Mouse (Mus musculus): ENCODE results near the gene Myod1. TPM values are rescaled to one million over a fixed set of nuclear protein-coding genes. Genes with fewer than 3 reads are reported as not detected.
A peak's percentile ranks its signal among the peaks of the same experiment; 100 is the strongest.

The Myod1 gene
- total RNA-seq, 2 experiments from 2014 or later: 0.18 TPM; not detected in 1

DNA sequence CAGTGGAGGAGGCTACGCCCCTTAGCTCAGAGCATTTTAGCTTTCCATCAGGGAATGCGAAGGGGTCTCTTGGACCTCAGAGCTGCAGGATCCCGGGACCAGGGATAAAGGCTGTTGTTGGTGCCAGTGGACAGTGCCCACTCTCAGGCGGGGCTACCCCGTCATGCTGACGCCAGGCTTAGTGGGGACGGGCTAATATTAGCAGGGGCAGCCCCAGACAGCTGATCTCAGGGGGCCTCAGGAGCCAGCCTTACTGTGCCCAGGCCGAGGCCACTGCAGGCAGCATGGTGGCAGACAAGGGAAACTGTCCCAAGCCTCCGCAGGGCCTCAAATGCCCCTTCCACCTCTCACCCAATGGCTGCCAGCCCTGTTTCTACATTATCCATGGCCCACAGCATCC, 32.3 kb downstream of the Myod1 start:
- intact Hi-C loops (cut with DNase I): no loop called here
- DNase-seq (ENCODE audit: low spot score in 2 of 2): no peak

DNA sequence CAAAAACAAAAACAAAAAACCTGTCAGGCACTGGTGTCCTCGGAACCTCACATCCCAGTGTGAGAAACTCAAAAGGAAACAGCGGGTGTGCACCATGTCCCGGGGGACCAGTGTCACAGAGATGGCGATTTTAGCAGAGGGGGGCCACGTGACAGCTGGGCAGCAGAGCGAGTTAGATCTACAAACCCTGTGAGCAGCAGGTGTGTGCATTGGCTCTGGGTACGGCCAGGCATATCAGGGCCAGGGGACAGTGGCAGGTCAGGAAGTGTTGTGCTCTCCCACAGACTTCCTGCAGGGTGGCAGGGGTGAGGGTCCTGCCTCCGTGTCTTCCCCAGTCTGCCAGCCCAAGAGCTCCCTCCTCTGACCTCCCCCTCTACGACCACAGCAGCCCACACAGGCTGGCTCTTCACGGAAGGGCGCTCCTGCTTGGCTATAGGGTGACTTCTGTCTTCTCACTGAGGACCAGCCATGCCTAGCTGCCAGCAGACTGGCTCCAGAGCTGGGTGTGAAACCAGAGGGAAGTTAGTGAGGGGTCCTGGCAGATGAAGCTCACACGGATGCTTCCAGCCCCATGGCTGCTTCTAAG, 33.0 kb downstream of the Myod1 start:
- no peak for DNase-seq (ENCODE audit: low spot score in 2 of 2)
- intact Hi-C loops (cut with DNase I): no loop called here

- intact Hi-C loops (cut with DNase I): no loop called here
Measured at GRCm38 (mm10) chr7:46410727-46411126, 34.5 kb downstream of the Myod1 start.

DNA sequence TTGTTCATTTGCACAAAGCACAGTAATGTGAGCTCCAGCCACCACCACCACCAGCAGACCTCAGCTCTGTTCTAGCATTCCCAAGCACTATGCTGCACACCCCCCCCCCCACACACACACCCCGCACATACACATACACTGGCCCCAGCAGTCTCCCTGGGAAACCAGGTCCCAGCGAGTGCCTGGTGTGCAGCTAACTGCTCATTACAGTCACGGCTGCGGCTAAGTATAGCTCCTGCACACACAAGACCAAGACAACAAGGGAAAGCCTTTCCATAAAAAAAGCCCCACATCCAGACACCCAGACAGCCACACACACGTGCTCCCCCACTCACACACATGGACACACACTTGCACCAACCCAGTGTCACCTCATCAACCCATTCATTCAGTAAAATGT, 36.5 kb downstream of the Myod1 start:
- intact Hi-C loops (cut with DNase I): no loop called here
- peak; percentile 54 to 73 for DNase-seq (ENCODE audit: low spot score in 2 of 2)

More at GRCm38 (mm10) chr7:46410727-46411126, 34.5 kb downstream of the Myod1 start:
- no peak for DNase-seq (ENCODE audit: low spot score in 2 of 2)

DNA sequence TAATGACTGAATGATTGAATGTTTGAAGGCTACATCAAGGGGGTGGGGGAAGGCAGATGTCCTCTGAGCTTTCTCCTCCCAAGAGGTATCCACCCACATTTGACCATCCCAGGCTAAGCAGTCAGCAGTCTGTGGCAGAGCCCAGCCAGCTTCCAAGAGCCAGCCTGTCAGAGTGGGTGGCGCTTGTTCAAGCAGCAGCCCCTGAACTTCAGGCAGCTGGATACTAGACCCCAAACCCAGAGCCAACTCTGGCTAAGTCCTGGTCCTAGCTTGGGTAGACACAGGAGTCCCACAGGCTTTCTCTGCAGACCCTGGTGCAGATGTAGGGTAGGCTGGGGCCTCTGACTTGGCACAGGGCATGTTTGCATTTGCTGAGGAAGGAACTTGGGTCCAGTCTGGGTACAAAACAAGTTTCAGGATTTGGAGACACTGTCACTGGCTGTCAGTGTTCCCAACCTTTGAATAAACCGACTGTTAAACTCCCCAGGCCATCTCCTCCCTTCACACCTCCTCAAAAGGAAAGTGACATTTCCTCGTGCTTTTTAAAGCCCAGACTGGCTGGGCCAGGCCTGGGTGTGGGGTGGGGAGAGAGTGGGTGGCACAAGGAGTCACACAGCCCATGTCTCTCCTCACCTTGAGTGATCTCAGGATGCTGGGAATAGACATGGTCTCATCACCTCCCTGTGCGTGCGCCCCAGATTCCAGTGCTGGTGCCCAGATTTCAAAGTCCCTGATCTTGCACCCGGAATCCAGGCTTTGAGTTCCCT, 37.9 kb downstream of the Myod1 start:
- peak in 1 of 2 experiments; percentile 60 for DNase-seq (ENCODE audit: low spot score in 2 of 2)
- intact Hi-C loops (cut with DNase I): loop anchor here (2.0 kb wide), 1 partner anchor 13 kb away; no protein-coding TSS in a partner anchor

- intact Hi-C loops (cut with DNase I): loop anchor here (2.0 kb wide), 1 partner anchor 15 kb away; no protein-coding TSS in a partner anchor
- DNase-seq (ENCODE audit: low spot score in 2 of 2): peak in 1 of 2 experiments; percentile 75
Measured at GRCm38 (mm10) chr7:46415818-46416425, 39.6 kb downstream of the Myod1 start.

- DNase-seq (ENCODE audit: low spot score in 2 of 2): no peak
- intact Hi-C loops (cut with DNase I): no loop called here
Measured at GRCm38 (mm10) chr7:46417467-46417866, 41.2 kb downstream of the Myod1 start.

DNA sequence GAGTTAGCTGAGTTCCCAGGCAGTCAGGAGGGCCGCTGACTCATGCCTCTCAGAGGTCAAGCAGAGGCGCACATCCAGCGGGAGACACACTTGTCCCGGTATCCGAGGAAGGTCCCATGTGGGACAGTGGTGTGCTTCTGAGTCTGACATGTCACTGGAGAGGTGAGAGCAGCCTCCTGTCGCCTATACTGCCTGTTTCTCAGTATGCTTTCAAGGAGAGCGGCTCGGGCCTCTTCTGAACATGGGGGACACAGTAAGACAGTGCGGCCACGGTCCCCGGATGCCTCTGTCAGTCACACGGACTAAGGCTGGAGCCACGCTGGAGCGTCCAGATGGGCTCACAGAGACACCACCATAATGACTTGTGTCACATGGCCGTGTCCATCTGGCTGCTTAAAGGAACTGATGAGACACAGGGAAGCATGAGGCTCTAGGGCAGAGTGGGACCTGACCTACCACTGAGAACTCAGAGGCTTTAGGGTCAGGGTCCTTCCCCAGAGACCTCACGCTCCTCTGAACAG, 41.9 kb downstream of the Myod1 start:
- peak in 1 of 2 experiments; percentile 26 for DNase-seq (ENCODE audit: low spot score in 2 of 2)
- intact Hi-C loops (cut with DNase I): no loop called here

- DNase-seq (ENCODE audit: low spot score in 2 of 2): peak; percentile 56 to 76
- intact Hi-C loops (cut with DNase I): no loop called here
Measured at GRCm38 (mm10) chr7:46421535-46421934, 45.3 kb downstream of the Myod1 start.

- DNase-seq (ENCODE audit: low spot score in 2 of 2): peak; percentile 54 to 83
- intact Hi-C loops (cut with DNase I): loop anchor here (2.0 kb wide), 1 partner anchor 25 kb away; the partner anchor contains the start of gene Kcnc1
Measured at GRCm38 (mm10) chr7:46422052-46422763, 45.9 kb downstream of the Myod1 start.

GRCm38 (mm10) chr7:46422764-46423412, 46.6 kb downstream of the Myod1 start:
- intact Hi-C loops (cut with DNase I): loop anchor here (2.0 kb wide), 1 partner anchor 26 kb away; the partner anchor contains the start of gene Kcnc1
- DNase-seq (ENCODE audit: low spot score in 2 of 2): peak; percentile 73 to 89

DNA sequence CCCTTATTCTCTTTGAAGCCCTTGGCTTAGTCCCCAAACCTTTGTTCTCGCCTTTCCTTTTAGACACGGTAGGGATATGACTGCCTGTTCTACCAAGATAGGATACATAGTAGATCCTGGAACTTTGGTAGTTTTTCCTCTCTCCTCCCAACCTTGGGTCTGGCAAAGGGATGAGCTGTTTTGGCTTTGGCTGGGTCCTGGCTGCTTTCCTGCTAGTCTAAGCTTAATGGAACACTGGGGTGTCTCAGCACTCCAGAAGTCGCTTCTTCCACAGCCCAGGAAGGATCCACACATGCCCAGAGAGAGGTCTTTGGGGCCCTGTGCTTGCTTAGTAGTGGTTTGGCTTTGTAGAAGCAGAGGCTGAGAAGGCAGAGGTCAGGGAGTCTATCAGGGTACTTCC, 47.7 kb downstream of the Myod1 start:
- no peak for DNase-seq (ENCODE audit: low spot score in 2 of 2)
- intact Hi-C loops (cut with DNase I): loop anchor here (2.0 kb wide), 1 partner anchor 27 kb away; the partner anchor contains the start of gene Kcnc1

DNA sequence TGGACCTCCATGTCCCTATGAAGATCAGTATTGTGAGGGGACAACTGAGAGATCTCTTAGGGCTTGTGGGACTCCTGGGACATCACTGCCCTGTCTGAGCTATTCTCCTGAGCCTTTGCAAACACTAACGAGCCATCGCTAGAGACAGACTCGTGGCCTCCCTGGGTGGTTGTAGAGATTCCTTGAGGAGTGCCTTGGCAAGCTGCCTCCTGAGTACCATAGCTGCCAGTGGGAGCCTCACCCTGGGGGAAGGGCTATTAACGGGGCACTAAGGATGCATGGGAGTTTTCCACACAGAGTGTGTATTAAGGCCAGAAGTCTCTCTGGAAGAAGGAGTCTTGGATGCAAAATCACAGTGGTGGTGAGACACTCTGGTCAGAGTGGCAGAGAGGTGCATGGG, 48.7 kb downstream of the Myod1 start:
- intact Hi-C loops (cut with DNase I): no loop called here
- no peak for DNase-seq (ENCODE audit: low spot score in 2 of 2)

Other genes with a start within 250 kb of the Myod1 start
- 10 to 100 TPM; 28.2 to 33.1 TPM for gene Abcc8, start 196.4 kb upstream of the Myod1 start, total RNA-seq (2021)
- not detected for gene Ush1c, start 138.0 kb upstream of the Myod1 start, total RNA-seq (2021)
- gene Otog, start 135.5 kb upstream of the Myod1 start, total RNA-seq (2021): under 1 TPM; 0.11 to 0.21 TPM
- gene Kcnc1, start 20.0 kb downstream of the Myod1 start, total RNA-seq (2021): 100 to 1,000 TPM; 115 to 131 TPM

All from left cerebral cortex, postnatal 25 days (tissue).